Mouse (Mus musculus) cerebellum, postnatal 36 days (tissue): ENCODE data around the gene Med6.

Experiments used
- DNase-seq, 2 experiments: peaks; one replicate each; pipeline ENCODE4 v3.0.0; 2021 to 2022; ENCODE audit warnings: mixed read lengths in 2 of 2

The Med6 gene

GRCm38 (mm10) chr12:81594902-81595671 lies at the start of gene Med6:
TSS of gene Med6 (minus strand) at chr12:81595008.
- peak; percentile 89 to 92 for DNase-seq

- no peak for DNase-seq
Measured at GRCm38 (mm10) chr12:81642361-81643082, 47.7 kb upstream of the Med6 start.

- no peak for DNase-seq
Measured at GRCm38 (mm10) chr12:81640656-81641055, 45.8 kb upstream of the Med6 start.

- DNase-seq, result no peak
Measured at GRCm38 (mm10) chr12:81633246-81633645, 38.4 kb upstream of the Med6 start.

DNA sequence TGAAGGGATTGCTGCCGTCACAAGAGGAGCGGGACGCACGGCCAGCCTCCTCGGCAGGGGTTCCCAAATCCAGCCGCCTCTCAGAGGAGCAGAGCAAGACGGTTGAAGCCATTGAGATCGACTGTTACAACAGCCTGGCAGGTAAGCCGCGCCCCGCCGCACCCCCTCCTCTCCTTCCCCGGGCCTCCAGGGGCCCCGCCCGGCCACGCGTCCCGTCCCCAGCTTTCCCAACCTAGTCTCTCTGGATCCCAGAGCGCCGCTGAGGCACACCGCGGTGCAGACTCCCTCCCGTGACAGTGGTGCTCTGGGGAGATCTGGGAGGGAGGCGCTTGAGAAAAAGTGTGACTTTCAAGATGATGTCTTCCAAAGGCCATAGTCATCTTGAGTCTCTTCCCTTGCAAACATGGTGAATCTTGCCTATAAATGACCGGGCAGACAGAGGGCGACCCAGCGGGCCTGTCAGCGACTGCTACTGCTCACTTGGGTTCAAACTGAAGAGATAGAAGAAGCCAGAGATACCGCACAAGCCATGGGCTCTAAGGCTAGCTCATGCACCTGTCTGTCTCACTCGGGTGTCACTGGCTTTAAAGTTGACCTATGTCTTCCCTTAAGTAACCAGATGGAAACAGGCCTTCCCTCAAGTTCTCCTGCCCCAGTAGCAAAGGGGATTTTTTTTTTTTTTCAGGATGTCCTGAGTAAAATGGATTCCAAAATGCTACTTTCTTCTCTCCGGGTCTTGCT lies 37.0 kb upstream of the Med6 start:
- DNase-seq, result peak in 1 of 2 experiments; percentile 58

DNA sequence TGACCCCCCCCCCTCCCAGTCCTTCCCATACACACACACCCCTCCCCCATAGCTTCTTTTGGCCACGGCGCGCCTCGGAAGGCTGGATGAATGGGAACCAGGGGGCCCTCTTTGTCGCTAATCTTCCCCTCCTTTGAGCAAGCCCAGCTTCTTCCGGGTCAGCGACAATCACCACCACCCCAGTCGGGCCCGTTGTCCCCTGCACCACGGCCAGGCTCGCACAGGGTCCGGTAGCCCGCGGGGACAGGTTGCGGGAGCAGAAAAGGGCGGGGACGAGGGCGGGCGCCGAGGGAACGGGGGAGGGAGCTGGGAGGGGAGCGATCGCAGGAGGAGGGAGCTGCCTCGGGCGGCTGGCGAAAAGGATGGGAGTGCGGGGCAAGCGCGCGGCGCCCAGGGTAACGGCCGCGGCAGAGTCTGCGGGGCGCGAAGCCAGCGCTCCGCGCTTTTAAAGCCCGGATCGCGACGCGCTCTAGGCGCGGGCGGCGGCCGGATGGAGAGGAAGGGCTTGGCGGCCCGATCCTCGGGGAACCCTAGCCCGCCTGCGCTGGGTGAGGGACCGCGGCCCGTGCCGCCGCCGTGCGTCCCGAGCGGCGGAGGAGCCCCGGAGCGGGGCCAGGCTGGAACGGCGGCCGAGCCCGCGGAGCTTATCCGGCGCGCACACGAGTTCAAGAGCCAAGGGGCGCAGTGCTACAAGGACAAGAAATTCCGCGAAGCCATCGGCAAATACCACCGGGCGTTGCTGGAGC lies 36.3 kb upstream of the Med6 start, which contains the start of gene Ttc9:
TSS of gene Ttc9 (plus strand) at position 335 of the 746 bp plus-strand sequence.
- DNase-seq, result peak; percentile 74 to 77

GRCm38 (mm10) chr12:81630520-81630914 lies 35.7 kb upstream of the Med6 start:
- peak; percentile 82 to 85 for DNase-seq

DNA sequence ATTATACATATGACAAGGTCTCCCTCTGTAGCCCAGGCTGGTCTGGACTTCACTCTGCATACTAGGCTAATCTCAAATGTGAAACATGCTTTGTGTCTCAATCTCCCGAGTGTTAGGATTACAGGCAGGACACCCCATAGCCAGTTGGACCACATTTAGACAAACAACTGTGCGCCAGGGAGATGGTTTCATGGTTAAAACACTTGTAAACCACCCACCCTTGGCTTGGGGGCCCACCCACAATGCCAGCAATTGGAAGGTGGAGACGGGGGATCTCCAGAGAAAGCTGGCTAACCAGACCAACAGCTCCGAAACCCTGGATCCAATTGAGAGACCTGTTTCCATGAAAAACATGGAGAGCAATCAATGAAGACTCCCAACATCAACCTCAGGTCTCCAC lies 33.3 kb upstream of the Med6 start:
- no peak for DNase-seq

DNA sequence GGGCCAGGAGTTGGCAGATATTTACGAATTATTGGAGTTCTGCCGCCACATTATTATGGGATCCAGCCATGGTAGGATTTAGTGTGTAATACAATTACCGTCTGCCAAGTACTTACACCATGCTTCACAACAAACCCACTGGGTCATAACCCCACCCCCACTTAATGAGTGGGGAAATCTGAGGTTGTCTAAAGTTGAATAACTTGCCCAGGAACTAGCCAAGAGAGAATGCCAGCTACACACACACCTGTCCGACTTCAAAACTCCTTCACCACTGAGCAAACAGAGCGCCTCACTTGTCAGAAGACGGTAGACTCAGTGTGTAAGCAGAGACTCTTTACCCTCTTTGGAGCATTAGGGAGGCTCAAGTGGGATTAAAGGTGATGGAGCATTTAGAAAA lies 32.6 kb upstream of the Med6 start:
- no peak for DNase-seq

DNA sequence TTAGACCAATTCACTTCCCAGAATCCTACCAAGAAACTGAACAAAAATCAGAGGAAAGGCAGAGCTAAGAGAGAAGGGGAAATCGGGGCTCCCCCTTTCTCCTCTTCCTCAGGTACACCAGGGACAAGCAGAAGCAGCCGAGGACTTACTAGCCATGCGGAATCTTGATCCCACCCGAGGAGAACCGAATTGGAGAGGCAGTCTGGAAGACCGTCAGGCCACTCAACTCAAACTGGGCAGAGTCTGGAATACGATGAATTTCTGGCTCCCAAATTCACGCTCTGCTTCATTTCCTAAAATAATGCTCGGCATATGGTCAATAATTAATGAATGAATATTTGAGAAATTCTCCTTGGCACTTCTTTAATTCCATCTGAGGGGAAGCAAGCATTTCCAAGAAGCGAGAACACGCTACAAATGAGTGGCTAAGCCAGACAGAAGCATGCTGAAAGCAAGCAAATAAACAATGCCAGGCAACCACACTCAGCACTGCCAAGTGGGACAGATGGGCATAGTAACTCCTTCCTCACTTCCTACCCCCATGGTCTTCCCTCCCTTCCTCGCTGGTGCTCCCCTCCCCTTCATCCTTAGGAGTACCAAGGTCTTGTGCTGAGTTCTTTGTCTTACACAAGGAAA lies 31.5 kb upstream of the Med6 start:
- DNase-seq, result peak; percentile 68 to 69

GRCm38 (mm10) chr12:81623377-81623776 lies 28.6 kb upstream of the Med6 start:
- no peak for DNase-seq

- peak; percentile 84 to 93 for DNase-seq
Measured at GRCm38 (mm10) chr12:81619302-81619701, 24.5 kb upstream of the Med6 start.

DNA sequence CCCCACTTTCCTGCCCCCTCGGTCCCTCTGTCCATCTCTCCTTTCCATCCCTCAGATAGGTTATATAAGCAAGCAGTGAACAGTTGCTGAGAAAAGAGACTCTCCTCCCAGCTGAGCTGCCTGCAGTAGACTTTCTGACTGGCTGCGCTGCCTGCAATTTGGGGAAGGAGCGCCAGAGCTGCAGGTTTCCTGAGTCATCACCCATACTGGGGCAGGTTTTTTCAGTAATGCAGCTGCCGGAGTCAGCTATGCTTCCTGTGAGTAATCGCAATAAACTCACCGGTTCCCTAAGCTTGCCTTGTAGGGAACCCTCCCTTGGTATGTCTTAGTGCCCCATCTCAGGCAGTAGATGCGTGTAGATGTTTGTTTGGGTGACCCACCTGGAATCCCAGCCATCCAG lies 22.2 kb upstream of the Med6 start:
- DNase-seq, result no peak

DNA sequence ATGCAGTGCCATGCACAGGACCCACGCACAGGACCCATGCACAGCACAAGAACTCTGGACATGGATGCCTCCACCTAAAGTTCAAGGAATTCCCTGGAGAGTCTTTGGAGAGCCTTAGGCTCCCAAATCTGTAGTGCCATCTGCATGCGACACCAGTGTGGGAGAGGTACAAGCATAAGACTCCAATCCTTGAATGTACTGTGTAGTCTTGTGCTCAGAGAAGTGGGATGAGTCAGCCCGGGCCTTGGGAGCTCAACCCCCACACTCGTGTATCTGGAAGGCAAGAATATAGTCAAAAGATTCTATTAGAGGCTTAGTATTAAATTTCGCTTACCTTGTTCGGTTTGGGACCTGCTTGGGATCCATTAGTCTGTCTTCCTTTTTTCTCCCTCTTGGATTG lies 21.0 kb upstream of the Med6 start:
- DNase-seq, result no peak

DNA sequence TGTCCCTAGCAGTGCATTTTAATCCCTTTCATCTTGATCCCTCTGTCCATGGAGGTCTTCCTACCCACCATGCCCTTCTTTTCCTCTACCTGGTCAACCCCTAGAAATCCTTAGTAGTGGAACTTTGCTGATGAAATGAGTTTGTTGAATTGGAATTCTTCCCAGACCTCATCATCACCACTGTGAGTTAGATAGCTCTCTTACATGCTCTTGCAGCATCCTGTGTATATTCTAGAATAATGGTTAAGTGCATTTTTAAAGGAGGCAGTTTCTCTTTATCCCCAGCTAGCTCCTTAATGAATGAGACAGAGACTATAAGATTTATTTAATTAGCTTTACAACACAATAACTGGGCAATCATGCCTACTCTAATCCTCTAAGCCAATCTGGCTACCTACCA lies 14.6 kb upstream of the Med6 start:
- no peak for DNase-seq

- no peak for DNase-seq
Measured at GRCm38 (mm10) chr12:81604995-81605784, 10.4 kb upstream of the Med6 start.

DNA sequence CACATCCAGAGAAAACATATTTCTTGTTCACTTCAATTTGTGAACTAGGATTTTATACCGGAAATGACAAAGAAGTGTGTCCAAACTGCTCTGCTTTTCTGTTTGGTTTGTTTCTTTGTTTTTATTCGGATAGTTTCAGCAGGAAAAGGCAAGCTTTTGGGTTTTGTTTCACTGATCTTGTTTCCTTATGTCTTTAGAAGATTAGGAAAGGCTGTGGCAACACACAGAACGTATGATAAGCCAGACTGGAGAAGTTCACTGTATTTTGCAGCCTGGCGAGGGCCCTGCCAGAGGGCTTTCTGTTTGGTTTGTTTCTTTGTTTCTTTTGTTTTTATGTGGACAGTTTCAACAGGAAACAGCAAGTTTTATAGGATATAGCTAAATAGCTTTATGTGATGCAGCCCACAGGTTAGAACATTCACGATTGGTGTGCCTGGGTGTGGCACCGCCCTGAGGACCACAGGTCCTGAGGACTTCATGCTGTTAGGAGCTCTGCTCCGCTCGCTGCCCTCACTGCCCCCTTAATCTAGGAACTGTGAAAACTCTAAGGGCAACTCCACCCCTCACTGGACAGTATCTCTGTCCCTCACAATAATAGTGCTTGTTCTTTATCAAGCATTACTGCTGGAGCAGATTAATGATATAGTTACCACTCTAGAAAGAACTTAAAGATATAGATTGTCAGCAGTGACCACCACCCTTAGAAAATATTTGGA lies 1.9 kb upstream of the Med6 start:
- DNase-seq, result no peak

- no peak for DNase-seq
Measured at GRCm38 (mm10) chr12:81568374-81568773, 26.4 kb downstream of the Med6 start, which contains the start of gene Adam21. TSS of gene Adam21 (minus strand) at chr12:81568474.

GRCm38 (mm10) chr12:81567931-81568330 lies 26.9 kb downstream of the Med6 start:
- no peak for DNase-seq

DNA sequence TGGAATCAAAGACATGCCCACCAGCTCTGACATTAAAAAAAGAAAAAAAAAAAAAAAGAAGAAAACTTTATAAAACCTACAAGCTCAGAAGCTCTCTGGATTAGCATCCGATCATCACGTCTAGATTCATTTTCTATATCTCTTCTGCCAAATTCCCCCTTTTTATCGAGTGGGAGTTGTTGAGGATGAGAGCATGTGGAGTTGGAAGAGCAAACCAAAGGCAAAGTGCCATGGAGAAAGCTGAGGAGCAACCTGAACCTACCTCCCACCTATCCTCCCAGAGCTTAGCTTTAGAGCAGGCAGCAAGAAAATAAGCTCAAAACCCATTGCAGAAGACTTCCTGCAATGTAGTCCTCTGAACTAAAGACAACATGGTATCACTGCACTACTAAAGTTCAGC lies 30.6 kb downstream of the Med6 start:
- DNase-seq, result no peak

DNA sequence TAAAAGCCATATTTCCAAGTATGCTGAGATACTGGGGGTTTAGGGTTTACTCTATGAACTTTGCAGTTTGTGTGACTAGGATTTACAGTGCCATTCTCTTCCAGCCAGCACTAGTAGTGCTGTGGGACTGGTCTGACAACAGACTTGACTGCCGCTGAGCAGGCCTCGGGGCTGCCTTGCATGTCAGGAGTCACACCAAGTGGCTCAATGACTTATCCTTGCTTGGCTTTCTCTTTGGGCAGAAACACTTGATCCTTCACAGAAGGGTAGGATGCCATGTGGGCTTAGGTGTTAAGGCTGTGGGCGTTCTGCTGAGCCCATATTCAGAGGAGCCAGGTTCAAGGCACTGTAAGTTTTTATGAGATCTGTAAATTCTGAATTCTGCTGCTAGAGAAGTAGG lies 45.5 kb downstream of the Med6 start:
- no peak for DNase-seq
